Mouse (Mus musculus) stomach, embryonic 14.5 days (tissue): ENCODE measurements around the gene Cep85l. TPM values are rescaled to one million over a fixed set of nuclear protein-coding genes. Genes with fewer than 3 reads are reported as not detected.

ENCODE experiments used
- ATAC-seq: fragments of 200-750 bp; cut with Nextera tagmentation; 2 replicates; pipeline ENCODE4 v1.8.0; 2017; ENCODE audit warnings: low read depth, moderate TSS enrichment; ENCODE audit not compliant: insufficient number of reproducible peaks, insufficient read depth, low FRiP score
- H3K27ac ChIP-seq: fragments of 300-500 bp; sonication (generic); 2 replicates; pipeline ENCODE4 v1.5.1; 2014; ENCODE audit warnings: mild to moderate bottlenecking, low read length, moderate library complexity, mixed read lengths
- H3K27me3 ChIP-seq: fragments of 300-500 bp; sonication (generic); 2 replicates; pipeline ENCODE4 v1.6.1; 2014; ENCODE audit warnings: low read length, control low read depth, mixed read lengths; ENCODE audit not compliant: control insufficient read depth, insufficient read depth
- H3K36me3 ChIP-seq: fragments of 300-500 bp; sonication (generic); 2 replicates; pipeline ENCODE4 v1.6.1; 2014; ENCODE audit warnings: mild to moderate bottlenecking, control low read depth, low read length, moderate library complexity, mixed read lengths; ENCODE audit not compliant: control insufficient read depth, insufficient read depth
- H3K4me1 ChIP-seq: fragments of 300-500 bp; sonication (generic); 2 replicates; pipeline ENCODE4 v1.6.1; 2014; ENCODE audit warnings: low read length, control low read depth, mixed read lengths; ENCODE audit not compliant: control insufficient read depth, insufficient read depth
- H3K4me2 ChIP-seq: fragments of 300-500 bp; sonication (generic); replicated peaks from 2 replicates; pipeline ENCODE4 v1.6.1; 2014; ENCODE audit warnings: low read depth, low read length, control low read depth
- H3K4me3 ChIP-seq: fragments of 300-500 bp; sonication (generic); 2 replicates; pipeline ENCODE4 v1.5.1; 2014; ENCODE audit warnings: low read depth, low read length, control low read depth
- H3K9ac ChIP-seq: fragments of 300-500 bp; sonication (generic); replicated peaks from 2 replicates; pipeline ENCODE4 v1.6.1; 2014; ENCODE audit warnings: low read depth, mild to moderate bottlenecking, control low read depth, low read length, moderate library complexity, mixed read lengths
- H3K9me3 ChIP-seq: fragments of 300-500 bp; sonication (generic); 2 replicates; pipeline ENCODE4 v1.6.1; 2016; ENCODE audit warnings: low read depth, low read length, control low read depth; ENCODE audit not compliant: control insufficient read depth
- WGBS: fragments of 180-500 bp; shearing (Covaris S2); extraction: QIAGEN DNeasy Blood & Tissue Kit; methylation state at CpG from one replicate; pipeline ENCODE4 v1.1.7; 2014; 5-methylcytosine and 5-hydroxymethylcytosine counted together
- polyA plus RNA-seq: library from polyadenylated mRNA; unstranded; fragments of >200 nt; fragmentation: Nextera tagmentation; extraction: Ambion mirVana; gene quantifications from 2 replicates; pipeline ENCODE4 v1.2.1, GENCODE M21; 2014

The Cep85l gene
- polyA plus RNA-seq, 1 experiment from 2014 or later, result 13.7 TPM

DNA sequence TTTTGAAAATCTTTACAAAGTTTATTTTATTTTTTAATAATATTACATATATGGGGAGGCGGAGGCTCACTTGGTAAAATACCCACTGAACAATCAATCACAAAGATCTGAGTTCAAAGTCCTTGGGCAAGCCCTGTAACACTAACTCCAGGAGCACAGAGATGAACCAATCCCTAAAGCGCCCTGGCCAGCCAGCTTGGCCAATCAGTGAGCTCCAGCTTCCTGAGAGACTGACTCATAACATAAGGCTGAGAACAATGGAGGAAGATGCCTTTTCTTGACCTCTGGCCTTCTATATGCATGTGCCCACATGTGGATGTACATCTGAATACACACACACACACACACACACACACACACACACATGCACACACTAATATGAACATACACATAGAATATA, 27.1 kb upstream of the Cep85l start:
- Histone ChIP-seq H3K9ac (no peak overlapping the region), H3K4me2 (no peak overlapping the region), H3K27ac (no peak overlapping the region), H3K9me3 (no peaks in the 10 kb centered on the region), H3K36me3 (no peaks in the 10 kb centered on the region), H3K4me1 (no peaks in the 10 kb centered on the region), H3K27me3 (no peaks in the 10 kb centered on the region), H3K4me3 (no peak overlapping the region)
- 92% methylated on average over 2 of the region's 2 CpGs for WGBS
- no peak for ATAC-seq

DNA sequence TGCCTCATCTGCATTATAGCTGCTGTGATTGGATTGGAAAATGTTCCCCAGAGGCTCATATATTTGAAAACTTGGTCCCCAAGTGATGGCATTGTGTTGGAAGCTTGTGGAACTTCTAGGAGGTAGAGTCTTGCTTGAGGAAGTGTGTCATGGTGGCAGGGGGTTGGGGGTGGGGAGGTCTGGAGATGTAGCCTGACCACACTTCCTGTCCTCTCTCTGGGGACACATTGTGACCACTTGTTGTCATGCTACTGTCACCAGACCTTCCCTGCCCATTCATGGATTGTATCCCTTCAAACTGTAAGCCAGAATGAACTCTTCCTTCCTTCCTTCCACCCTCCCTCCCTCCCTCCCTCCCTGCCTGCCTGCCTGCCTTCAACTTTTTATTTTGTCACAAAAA, 22.5 kb upstream of the Cep85l start:
- ATAC-seq, result no peak
- Histone ChIP-seq H3K27ac (no peak overlapping the region), H3K36me3 (no peaks in the 10 kb centered on the region), H3K4me3 (no peak overlapping the region), H3K9me3 (no peaks in the 10 kb centered on the region), H3K4me2 (no peak overlapping the region), H3K4me1 (no peaks in the 10 kb centered on the region; the same call in 1 of the 2 replicates), H3K27me3 (no peaks in the 10 kb centered on the region), H3K9ac (no peak overlapping the region)

DNA sequence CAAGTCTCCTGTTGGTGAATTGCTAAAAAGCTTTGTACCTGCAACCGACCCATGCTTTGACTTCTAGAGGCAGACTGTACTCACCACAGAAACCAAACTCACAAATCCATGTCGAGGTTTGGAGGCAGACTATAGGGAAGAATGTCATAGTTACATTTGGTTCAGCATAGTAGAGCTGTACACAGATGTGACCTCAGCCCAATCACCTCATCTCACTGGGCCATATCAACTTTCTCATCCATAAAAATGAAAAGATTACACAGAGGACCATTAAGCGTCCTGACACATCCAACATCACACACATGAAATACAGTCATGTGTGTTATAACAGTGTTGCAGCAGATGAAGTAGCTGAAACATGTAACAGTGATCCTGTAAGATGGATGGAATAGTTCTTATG, 19.3 kb upstream of the Cep85l start:
- 48% methylated on average over 3 of the region's 3 CpGs for WGBS
- Histone ChIP-seq H3K27me3 (no peaks in the 10 kb centered on the region), H3K9ac (no peak overlapping the region), H3K9me3 (no peaks in the 10 kb centered on the region), H3K27ac (no peak overlapping the region), H3K4me2 (no peak overlapping the region), H3K4me3 (no peak overlapping the region), H3K4me1 (no peaks in the 10 kb centered on the region; the same call in 1 of the 2 replicates), H3K36me3 (no peaks in the 10 kb centered on the region)
- ATAC-seq, result no peak

DNA sequence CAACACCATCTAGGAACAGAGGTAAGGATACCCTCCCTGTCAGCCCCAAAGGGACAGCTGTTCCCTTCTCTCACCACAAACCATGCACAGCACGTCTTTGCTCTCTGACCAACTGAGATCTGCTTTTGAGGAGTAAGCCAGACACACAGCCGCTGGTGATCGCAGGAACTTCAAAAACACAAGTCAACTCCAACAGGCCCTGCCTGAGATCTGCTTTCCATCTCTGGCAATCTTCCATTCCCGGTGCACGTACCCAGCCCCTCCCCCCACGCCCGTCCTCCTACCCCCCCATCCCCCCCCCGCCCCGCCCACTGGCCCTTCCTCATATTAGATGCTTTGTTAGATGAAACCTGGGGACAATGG, 18.8 kb upstream of the Cep85l start:
- H3K9me3 ChIP-seq, result no peaks in the 10 kb centered on the region
- H3K27me3 ChIP-seq, result no peaks in the 10 kb centered on the region
- no peak overlapping the region for H3K9ac ChIP-seq
- peak overlapping the region; percentile 36 for H3K4me2 ChIP-seq
- no peaks in the 10 kb centered on the region; the same call in 1 of the 2 replicates for H3K4me1 ChIP-seq
- H3K36me3 ChIP-seq, result no peaks in the 10 kb centered on the region
- peak overlapping the region; percentile 69 for H3K27ac ChIP-seq
- peak overlapping the region; percentile 6; the same call in 1 of the 2 replicates for H3K4me3 ChIP-seq
- ATAC-seq, result peak; percentile 30; the same call in 1 of the 2 replicates
- under 1% methylated on average over 9 of the region's 9 CpGs for WGBS

DNA sequence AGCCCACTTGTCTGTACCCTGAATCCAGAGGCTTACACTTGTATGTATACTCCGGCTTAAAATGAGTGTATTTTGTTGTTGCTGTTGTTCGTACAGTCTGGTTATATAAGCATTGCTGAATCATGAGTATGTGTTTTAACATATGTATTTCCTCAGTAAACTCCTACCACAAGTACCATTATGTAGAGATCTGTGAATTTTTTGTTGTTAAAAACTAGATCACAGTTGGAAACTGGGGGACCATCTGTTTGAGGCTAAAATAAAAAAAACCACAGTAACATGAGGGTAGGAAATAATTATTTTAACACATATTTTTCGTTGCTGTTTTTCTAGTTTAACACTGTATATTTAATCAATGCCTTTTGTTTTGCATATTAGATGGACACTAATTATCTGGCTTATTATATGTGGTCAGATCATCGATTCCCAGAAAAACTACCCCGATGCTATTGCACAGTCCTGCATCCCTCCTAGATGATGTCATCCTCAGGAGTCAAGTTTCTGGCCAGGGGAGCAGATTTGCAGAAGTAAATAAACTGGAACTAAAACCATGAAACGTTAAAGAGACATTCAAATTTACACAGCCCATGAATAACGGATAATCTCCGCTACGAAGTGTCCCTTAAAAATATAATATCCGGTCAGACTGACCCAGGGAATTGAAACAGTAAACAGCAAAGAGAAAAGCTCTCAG, 18.2 kb upstream of the Cep85l start:
- H3K9ac ChIP-seq, result no peak overlapping the region
- H3K27ac ChIP-seq, result peak overlapping the region; percentile 69
- peak; percentile 62; the same call in 1 of the 2 replicates for ATAC-seq

DNA sequence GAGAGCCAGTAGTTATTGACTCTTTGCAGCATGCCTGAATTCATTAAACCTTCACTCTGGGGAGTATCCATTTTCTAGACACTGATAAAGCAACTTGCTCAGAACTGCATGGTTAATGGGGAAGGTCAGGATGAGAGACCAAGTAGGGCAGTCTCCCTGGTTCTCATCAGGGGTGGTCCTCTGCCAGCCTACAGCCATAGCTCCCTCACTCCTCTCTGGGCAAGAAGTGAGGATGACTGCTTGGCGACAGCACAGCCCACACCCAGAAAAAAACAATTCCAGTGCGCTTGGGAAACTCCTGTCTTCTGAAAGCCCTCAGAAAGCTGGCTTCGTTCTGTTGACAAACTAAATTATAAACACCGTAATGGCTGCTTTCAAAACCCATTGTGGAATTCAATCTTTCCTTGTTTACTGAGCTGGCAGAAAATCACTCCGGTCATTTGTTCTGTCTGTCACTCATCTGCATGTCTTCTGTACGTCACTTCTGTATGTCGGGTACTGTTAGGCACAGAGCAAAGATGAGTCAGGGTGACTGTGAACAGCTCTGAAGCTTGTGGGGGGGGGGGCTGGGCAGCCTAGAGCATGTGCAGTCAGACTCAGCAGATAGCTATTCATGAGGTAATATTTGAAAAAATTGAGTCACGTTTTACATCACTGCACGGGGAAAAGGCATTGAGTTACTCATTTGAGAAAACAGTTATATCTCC, 15.3 kb upstream of the Cep85l start:
- no peak for ATAC-seq
- Histone ChIP-seq H3K27me3 (no peaks in the 10 kb centered on the region), H3K27ac (no peak overlapping the region), H3K4me3 (no peak overlapping the region), H3K4me2 (no peak overlapping the region), H3K36me3 (no peaks in the 10 kb centered on the region), H3K4me1 (no peaks in the 10 kb centered on the region; the same call in 1 of the 2 replicates), H3K9ac (no peak overlapping the region), H3K9me3 (no peaks in the 10 kb centered on the region)
- WGBS, result 74% methylated on average over 9 of the region's 9 CpGs

More for the DNA sequence above, 18.2 kb upstream of the Cep85l start:
- no peaks in the 10 kb centered on the region for H3K36me3 ChIP-seq
- peak overlapping the region; percentile 36 for H3K4me2 ChIP-seq
- no peaks in the 10 kb centered on the region; the same call in 1 of the 2 replicates for H3K4me1 ChIP-seq
- no peaks in the 10 kb centered on the region for H3K27me3 ChIP-seq
- WGBS, result 46% methylated on average over 10 of the region's 10 CpGs
- H3K9me3 ChIP-seq, result no peaks in the 10 kb centered on the region
- H3K4me3 ChIP-seq, result peak overlapping the region; percentile 6; the same call in 1 of the 2 replicates

DNA sequence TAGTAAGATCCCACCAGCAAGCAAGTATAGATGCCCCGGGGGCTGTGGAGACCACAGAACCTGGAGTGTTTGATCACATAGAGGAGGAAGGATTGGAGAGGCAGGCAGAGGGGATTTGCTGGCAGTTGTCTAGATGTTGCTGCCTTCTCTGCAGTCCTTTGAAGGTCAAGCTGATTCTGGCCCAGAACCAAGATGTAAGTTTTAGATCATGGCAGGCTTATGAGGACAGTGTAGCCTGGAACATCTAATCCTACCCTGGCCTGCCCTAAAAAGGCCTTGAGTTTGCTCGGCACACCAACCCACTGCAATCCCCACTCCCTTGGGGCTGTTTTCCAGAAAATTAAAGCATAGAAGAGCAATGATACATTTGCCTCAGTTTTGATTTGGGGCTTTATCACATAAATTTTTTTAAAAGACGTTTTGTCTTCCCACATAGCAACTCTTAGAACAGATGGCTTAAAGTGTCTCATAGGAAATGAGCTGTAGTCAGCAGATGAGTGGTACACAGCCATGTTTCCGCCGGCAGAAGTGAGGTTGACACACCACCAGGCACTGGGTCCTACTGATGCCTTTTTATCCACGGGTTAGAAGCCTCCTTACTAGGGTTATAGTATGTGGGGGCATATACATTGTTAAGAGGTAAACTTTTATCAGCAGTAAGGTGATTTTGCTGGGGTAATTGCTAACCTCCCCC, 8.6 kb upstream of the Cep85l start:
- H3K9ac ChIP-seq, result no peak overlapping the region
- 70% methylated on average over 6 of the region's 6 CpGs for WGBS
- no peaks in the 10 kb centered on the region for H3K27me3 ChIP-seq
- no peak overlapping the region for H3K4me2 ChIP-seq
- H3K36me3 ChIP-seq, result no peaks in the 10 kb centered on the region
- ATAC-seq, result no peak
- no peak overlapping the region for H3K4me3 ChIP-seq
- no peaks in the 10 kb centered on the region for H3K4me1 ChIP-seq
- H3K27ac ChIP-seq, result no peak overlapping the region
- H3K9me3 ChIP-seq, result no peaks in the 10 kb centered on the region

DNA sequence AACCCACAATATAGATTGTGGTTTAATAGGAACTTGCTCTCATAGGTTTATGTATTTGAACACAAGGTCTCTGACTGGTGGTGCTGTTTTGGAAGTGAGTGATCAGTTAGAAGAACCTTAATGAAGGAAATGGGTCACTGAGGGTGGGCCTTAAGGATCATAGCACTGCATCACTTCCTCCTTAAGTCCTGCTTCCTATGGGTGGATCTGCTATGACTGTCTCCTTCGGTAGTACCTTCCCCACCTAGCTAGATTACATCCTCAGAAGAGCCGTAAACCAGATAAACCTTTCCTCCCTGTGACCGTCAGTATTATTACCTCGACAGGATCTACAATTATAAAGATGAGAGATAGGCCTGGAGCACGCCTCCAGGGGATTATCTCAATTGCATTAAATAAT, 5.7 kb upstream of the Cep85l start:
- H3K27me3 ChIP-seq, result no peaks in the 10 kb centered on the region
- no peak overlapping the region for H3K4me2 ChIP-seq
- H3K36me3 ChIP-seq, result no peaks in the 10 kb centered on the region
- H3K27ac ChIP-seq, result no peak overlapping the region
- H3K4me3 ChIP-seq, result no peak overlapping the region
- no peak for ATAC-seq
- no peaks in the 10 kb centered on the region for H3K9me3 ChIP-seq
- H3K9ac ChIP-seq, result no peak overlapping the region
- no peaks in the 10 kb centered on the region for H3K4me1 ChIP-seq
- 79% methylated on average over 5 of the region's 5 CpGs for WGBS
